Mouse (Mus musculus): ENCODE measurements at regions not wholly inside any gene's neighbourhood (a gene's known extent, or its start where the extent isn't known, plus 50 kb on each side); places are given as distances from the start of the nearest gene placed in this dataset.

GRCm38 (mm10) chr4:80691774-80692485, 142.0 kb upstream of the Tyrp1 start:
- Histone ChIP-seq H3K9ac (ENCODE audit: low read depth, low read length) (no peak overlapping the region), H3K36me3 (ENCODE audit: control insufficient read depth, insufficient read depth) (no peaks in the 10 kb centered on the region), H3K27ac (ENCODE audit: low read depth, low read length) (no peak overlapping the region), H3K9me3 (ENCODE audit: control insufficient read depth) (no peaks in the 10 kb centered on the region), H3K27me3 (replicated peaks; ENCODE audit: control insufficient read depth, insufficient read depth, low read length) (no peaks in the 10 kb centered on the region), H3K4me3 (ENCODE audit: low read depth, low read length) (no peak overlapping the region), H3K4me1 (replicated peaks; ENCODE audit: control insufficient read depth, insufficient read depth, low read length) (no peaks in the 10 kb centered on the region), H3K4me2 (replicated peaks; ENCODE audit: low read depth) (no peak overlapping the region)
- no peak for TF ChIP-seq CTCF (IDR thresholded peaks at IDR 0.05; ENCODE audit: low read depth)
- ATAC-seq = no peak
- WGBS = 89% methylated on average over 3 of the region's 3 CpGs

GRCm38 (mm10) chr4:80712698-80713097, 121.2 kb upstream of the Tyrp1 start:
- 87% methylated on average over 2 of the region's 2 CpGs for WGBS
- Histone ChIP-seq H3K4me1 (replicated peaks; ENCODE audit: control insufficient read depth, insufficient read depth, low read length) (no peaks in the 10 kb centered on the region), H3K9me3 (ENCODE audit: control insufficient read depth) (no peaks in the 10 kb centered on the region), H3K4me2 (replicated peaks; ENCODE audit: low read depth) (no peak overlapping the region), H3K9ac (ENCODE audit: low read depth, low read length) (no peak overlapping the region), H3K4me3 (ENCODE audit: low read depth, low read length) (no peak overlapping the region), H3K27me3 (replicated peaks; ENCODE audit: control insufficient read depth, insufficient read depth, low read length) (no peaks in the 10 kb centered on the region), H3K36me3 (ENCODE audit: control insufficient read depth, insufficient read depth) (no peaks in the 10 kb centered on the region), H3K27ac (ENCODE audit: low read depth, low read length) (no peak overlapping the region)
- TF ChIP-seq CTCF (IDR thresholded peaks at IDR 0.05; ENCODE audit: low read depth) = no peak
- ATAC-seq = no peak

DNA sequence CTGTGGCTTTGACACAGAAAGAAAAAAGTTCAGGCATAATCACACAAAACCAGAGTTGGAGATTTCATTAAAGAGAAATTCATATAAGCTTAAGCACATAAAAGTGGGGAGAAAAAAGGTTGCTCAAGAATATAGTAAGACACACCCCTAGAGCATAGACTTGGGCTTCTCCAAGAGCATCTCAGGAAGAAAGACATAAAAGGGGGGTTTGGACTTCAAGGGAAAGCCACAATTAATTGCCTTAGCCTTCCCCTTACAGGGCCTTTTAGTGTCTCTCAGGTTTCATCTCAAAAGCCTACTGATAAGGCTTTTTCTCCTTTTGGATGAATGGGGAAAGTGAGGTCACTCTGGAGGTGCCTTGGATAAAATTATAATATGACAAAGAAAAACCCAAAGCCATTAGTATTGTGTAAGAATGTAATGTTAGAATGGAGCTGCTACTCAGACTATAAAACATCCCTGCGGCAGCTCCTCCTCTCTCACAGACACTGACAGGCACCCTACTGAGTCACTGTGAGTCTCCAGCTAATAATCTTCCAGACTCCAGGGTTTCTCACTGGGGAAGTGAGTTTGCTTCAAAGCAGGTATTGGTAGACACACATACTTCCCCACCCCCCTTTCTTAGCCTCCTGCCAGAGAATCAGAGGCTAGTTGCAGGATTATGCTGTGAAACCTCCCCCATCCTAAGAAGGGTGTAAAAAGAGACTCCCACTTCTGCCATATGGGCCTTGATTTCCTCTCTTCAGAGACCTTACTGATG, 88.8 kb upstream of the Tyrp1 start:
- WGBS = 52% methylated on average over 1 of the region's 1 CpGs
- TF ChIP-seq CTCF (IDR thresholded peaks at IDR 0.05; ENCODE audit: low read depth) = no peak
- Histone ChIP-seq H3K4me2 (replicated peaks; ENCODE audit: low read depth) (no peak overlapping the region), H3K4me1 (replicated peaks; ENCODE audit: control insufficient read depth, insufficient read depth, low read length) (no peaks in the 10 kb centered on the region), H3K36me3 (ENCODE audit: control insufficient read depth, insufficient read depth) (no peaks in the 10 kb centered on the region), H3K27ac (ENCODE audit: low read depth, low read length) (no peak overlapping the region), H3K9ac (ENCODE audit: low read depth, low read length) (no peak overlapping the region), H3K27me3 (replicated peaks; ENCODE audit: control insufficient read depth, insufficient read depth, low read length) (no peaks in the 10 kb centered on the region), H3K4me3 (ENCODE audit: low read depth, low read length) (no peak overlapping the region), H3K9me3 (ENCODE audit: control insufficient read depth) (no peaks in the 10 kb centered on the region)
- no peak for ATAC-seq

DNA sequence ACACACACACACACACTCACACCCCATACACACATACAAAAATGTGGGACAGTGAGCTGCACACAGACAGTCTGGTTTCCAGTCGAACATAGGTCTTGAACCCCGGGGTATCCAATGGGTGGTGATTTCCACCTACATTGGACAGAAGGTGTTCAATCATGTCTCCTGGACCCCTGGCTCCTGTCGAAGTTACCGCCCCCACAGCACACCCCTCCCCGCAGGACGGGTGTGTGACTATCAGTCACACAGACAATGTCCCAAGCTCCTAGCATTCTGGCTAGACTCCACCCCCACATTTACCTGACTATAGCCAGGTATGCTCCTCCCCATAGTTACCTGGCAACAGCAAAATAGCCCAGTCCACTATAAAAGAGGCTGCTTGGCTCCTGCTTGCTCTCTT, 81.7 kb upstream of the Tyrp1 start:
- TF ChIP-seq CTCF (IDR thresholded peaks at IDR 0.05; ENCODE audit: low read depth) = no peak
- H3K4me3 ChIP-seq (ENCODE audit: low read depth, low read length) = no peak overlapping the region
- no peaks in the 10 kb centered on the region for H3K27me3 ChIP-seq (replicated peaks; ENCODE audit: control insufficient read depth, insufficient read depth, low read length)

GRCm38 (mm10) chr4:80756114-80756513, 77.8 kb upstream of the Tyrp1 start:
- no peak for ATAC-seq
- no peak for TF ChIP-seq CTCF (IDR thresholded peaks at IDR 0.05; ENCODE audit: low read depth)
- no peak overlapping the region for H3K9ac ChIP-seq (ENCODE audit: low read depth, low read length)
- H3K36me3 ChIP-seq (ENCODE audit: control insufficient read depth, insufficient read depth) = no peaks in the 10 kb centered on the region
- H3K4me1 ChIP-seq (replicated peaks; ENCODE audit: control insufficient read depth, insufficient read depth, low read length) = no peaks in the 10 kb centered on the region
- 79% methylated on average over 2 of the region's 2 CpGs for whole genome bisulfite sequencing
- no peak overlapping the region for H3K4me3 ChIP-seq (ENCODE audit: low read depth, low read length)
- no peaks in the 10 kb centered on the region for H3K9me3 ChIP-seq (ENCODE audit: control insufficient read depth)
- no peaks in the 10 kb centered on the region for H3K27me3 ChIP-seq (replicated peaks; ENCODE audit: control insufficient read depth, insufficient read depth, low read length)
- no peak overlapping the region for H3K27ac ChIP-seq (ENCODE audit: low read depth, low read length)
- no peak overlapping the region for H3K4me2 ChIP-seq (replicated peaks; ENCODE audit: low read depth)

More for the DNA sequence above, 81.7 kb upstream of the Tyrp1 start:
- ATAC-seq = no peak
- H3K27ac ChIP-seq (ENCODE audit: low read depth, low read length) = no peak overlapping the region
- H3K9ac ChIP-seq (ENCODE audit: low read depth, low read length) = no peak overlapping the region
- 70% methylated on average over 6 of the region's 6 CpGs for WGBS
- H3K9me3 ChIP-seq (ENCODE audit: control insufficient read depth) = no peaks in the 10 kb centered on the region
- no peak overlapping the region for H3K4me2 ChIP-seq (replicated peaks; ENCODE audit: low read depth)
- no peaks in the 10 kb centered on the region for H3K36me3 ChIP-seq (ENCODE audit: control insufficient read depth, insufficient read depth)
- no peaks in the 10 kb centered on the region for H3K4me1 ChIP-seq (replicated peaks; ENCODE audit: control insufficient read depth, insufficient read depth, low read length)

DNA sequence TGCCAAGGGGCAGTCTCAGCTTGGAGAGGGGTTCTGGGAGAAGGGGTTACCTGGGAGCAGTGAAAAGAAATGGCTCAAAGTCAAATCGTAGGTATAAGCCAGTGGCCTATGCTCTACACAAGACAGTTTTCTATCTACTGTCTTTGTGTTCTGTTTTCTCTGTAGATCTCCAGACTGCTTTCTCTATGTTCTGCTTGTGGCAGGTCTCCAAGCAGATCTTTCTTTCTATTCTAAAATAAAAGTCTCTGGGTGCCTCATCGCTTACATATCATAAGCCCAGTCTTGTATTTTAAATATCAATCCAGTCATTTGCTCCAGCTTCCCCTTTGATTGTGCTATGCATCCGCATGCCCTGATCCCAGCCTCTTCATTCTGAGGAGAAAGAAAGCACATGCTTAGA, 69.9 kb upstream of the Tyrp1 start:
- H3K4me1 ChIP-seq (replicated peaks; ENCODE audit: control insufficient read depth, insufficient read depth, low read length) = no peaks in the 10 kb centered on the region
- no peaks in the 10 kb centered on the region for H3K27me3 ChIP-seq (replicated peaks; ENCODE audit: control insufficient read depth, insufficient read depth, low read length)
- H3K9ac ChIP-seq (ENCODE audit: low read depth, low read length) = no peak overlapping the region
- H3K27ac ChIP-seq (ENCODE audit: low read depth, low read length) = no peak overlapping the region
- no peaks in the 10 kb centered on the region for H3K9me3 ChIP-seq (ENCODE audit: control insufficient read depth)
- H3K36me3 ChIP-seq (ENCODE audit: control insufficient read depth, insufficient read depth) = no peaks in the 10 kb centered on the region
- H3K4me2 ChIP-seq (replicated peaks; ENCODE audit: low read depth) = no peak overlapping the region
- ATAC-seq = no peak
- no peak overlapping the region for H3K4me3 ChIP-seq (ENCODE audit: low read depth, low read length)
- 89% methylated on average over 3 of the region's 3 CpGs for WGBS
- TF ChIP-seq CTCF (IDR thresholded peaks at IDR 0.05; ENCODE audit: low read depth) = no peak

All from intestine, postnatal 0 days (tissue).